Mouse (Mus musculus): ENCODE results near the gene Per3.

Per3 gene

GRCm38 (mm10) chr4:150957106-150957458 lies 87.4 kb downstream of the Per3 start:
- no peak for DNase-seq (ENCODE audit: low read depth, low spot score)

GRCm38 (mm10) chr4:150956369-150957105 lies 87.9 kb downstream of the Per3 start:
- DNase-seq (ENCODE audit: low read depth, low spot score): no peak

Data from embryo, embryonic 11.5 days (tissue).